Mouse (Mus musculus): ENCODE results near the gene Pipox. TPM values are rescaled to one million over a fixed set of nuclear protein-coding genes. Genes with fewer than 3 reads are reported as not detected.

The Pipox gene
- 6.7 and 7.2 TPM in 2 replicates for polyA plus RNA-seq (2016; fragmentation: Nextera tagmentation; extraction: Ambion mirVana)

DNA sequence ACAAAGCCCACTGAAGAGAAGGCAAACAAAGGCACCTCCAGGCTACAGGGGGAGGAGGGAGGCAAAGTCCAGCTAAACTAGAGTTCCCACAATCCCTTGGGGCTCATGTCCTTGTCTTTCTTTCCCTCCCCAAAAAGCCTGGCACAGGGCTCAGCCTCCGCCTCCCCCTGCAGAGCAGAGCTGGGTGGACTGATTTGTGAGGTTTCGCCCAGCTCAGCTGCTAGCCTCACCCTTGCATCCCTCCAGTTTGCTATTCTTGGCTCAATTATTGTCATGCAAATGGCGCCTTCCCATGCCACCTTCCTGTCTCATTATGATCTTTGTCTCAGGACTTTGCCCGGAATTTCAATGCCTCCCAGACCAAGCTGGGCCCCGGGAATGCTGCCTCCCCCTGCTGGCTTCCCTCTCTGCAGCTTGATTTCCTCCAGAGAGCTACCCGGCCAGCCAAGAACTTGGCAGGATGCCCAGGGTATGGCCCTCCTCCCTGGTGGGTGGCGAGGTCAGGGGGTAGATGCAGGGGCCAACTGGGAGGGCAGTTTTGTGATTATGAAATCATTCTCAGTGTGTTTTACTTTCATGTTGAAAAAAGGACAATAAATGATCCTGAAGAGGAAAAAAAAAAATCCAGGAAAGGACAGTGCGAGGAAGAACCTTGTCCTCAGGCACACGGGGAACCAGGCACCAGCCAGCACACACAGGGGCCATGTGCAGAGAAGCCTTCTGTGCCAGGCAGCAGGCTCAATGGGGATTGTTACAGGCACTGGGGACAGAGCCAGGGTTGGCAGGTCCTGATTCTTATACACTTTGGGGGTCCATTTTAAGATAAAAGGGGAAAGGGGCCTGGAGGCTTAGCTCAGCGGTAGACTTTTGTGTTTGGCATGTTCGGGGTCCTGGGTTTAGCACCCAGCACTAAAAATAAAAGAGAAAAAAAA, at the start of gene Pipox:
Pipox (minus strand) TSS at position 310 of the 932 bp plus-strand sequence.
- Histone ChIP-seq H3K4me2 (peak within 1 kb of the TSS; percentile 35), H3K27me3 (replicated peaks) (peaks cover 84% of the 10 kb centered on the region), H3K9ac (no peak within 1 kb of the TSS), H3K4me3 (peak within 1 kb of the TSS; percentile 21), H3K27ac (peak within 1 kb of the TSS; percentile 66), H3K9me3 (replicated peaks) (no peaks in the 10 kb centered on the region), H3K4me1 (peaks cover 20% of the 10 kb centered on the region), H3K36me3 (no peaks in the 10 kb centered on the region)
- WGBS (ENCODE audit: insufficient replicate concordance), result 26% methylated on average over 11 of the region's 11 CpGs
- ATAC-seq, result peak; percentile 61

DNA sequence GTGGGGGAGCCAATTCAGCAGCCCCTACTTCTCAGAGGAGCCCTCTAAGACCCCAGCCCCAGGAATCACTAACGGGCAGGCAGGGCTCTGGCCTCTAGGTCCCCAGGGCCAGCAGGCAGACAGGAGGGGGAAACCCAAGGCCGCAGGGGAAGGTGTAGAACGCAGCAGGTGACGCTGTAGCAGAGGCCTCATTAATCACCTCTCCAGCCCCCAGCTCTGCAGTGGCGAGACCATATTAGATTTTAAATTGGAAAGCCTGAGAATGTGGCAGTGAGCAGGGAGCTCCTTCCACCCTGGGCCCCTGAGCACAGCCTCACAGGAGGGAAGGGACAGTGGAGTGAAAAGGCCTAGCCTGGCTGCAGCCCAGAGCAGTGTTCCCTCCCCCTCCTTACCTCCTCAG, 48.3 kb upstream of the Pipox start:
- H3K9ac ChIP-seq, result no peak overlapping the region
- no peak overlapping the region for H3K4me2 ChIP-seq
- H3K4me1 ChIP-seq, result no peaks in the 10 kb centered on the region
- no peaks in the 10 kb centered on the region for H3K9me3 ChIP-seq (replicated peaks)
- peaks cover 89% of the 10 kb centered on the region for H3K27me3 ChIP-seq (replicated peaks)
- no peaks in the 10 kb centered on the region for H3K36me3 ChIP-seq
- no peak overlapping the region for H3K27ac ChIP-seq
- 30% methylated on average over 5 of the region's 5 CpGs for WGBS (ENCODE audit: insufficient replicate concordance)
- H3K4me3 ChIP-seq, result no peak overlapping the region
- ATAC-seq, result no peak

DNA sequence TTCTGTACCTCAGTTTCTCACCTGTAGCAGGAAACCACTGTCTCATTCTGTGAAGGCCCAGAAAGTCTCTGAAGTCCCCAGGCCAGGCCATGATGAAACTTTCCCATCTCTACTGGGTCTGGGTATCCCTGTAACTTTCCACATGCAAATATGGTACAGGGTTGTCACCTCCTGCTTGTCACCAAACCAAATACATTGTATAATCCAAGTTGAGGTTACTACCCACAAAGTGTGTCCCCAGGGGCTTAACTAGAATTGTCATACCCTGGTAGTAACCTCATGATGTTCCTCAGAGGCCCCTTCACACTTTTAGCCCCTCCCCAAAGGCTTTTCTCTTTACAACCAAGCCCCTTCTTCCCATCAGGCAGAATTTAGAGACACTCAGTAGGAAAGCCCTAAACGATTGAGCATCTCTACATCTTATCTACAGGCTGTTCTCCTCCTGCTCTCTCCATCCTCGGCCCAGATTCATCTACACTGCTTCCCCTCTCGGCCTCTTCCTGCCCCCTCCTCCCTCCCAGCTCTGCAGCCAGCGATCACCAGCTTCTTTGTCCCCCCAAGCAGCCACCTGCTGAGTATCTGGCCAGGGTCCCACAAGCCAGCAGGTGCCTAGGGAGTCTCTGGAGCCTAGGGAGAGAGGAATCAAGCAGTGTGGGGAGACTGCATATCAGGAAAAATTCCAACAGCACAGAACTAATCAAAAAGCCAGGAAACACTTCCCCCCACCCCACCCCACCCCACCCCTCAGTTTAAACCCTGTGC, 43.9 kb upstream of the Pipox start:
- no peaks in the 10 kb centered on the region for H3K9me3 ChIP-seq (replicated peaks)
- H3K4me3 ChIP-seq, result no peak overlapping the region
- no peak for ATAC-seq
- no peak overlapping the region for H3K4me2 ChIP-seq
- H3K36me3 ChIP-seq, result no peaks in the 10 kb centered on the region
- H3K27ac ChIP-seq, result no peak overlapping the region
- peaks cover 98% of the 10 kb centered on the region for H3K27me3 ChIP-seq (replicated peaks)
- no peak overlapping the region for H3K9ac ChIP-seq
- WGBS (ENCODE audit: insufficient replicate concordance), result 11% methylated on average over 4 of the region's 4 CpGs
- no peaks in the 10 kb centered on the region for H3K4me1 ChIP-seq

DNA sequence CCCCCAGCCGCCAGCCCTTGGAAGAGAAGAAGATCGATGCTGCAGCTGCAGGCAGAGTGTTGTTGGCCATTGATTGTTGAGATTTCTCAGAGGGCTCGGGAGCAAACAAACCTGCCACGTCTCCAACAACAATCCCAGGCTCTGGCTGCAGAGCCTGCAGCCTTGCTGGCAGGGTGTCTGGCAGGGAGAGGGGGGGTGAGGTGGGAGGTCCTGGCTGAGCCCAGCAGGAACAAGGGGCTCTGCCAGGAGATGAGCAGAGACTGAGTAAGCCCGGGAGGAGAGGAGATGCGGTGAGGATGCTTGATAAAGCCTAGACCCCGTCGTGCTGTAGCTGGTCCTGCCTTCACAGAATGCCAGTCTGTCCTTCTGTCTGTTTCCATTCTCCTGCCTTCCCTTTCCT, 43.0 kb upstream of the Pipox start:
- no peaks in the 10 kb centered on the region for H3K9me3 ChIP-seq (replicated peaks)
- WGBS (ENCODE audit: insufficient replicate concordance), result 8% methylated on average over 8 of the region's 8 CpGs
- no peak overlapping the region for H3K4me3 ChIP-seq
- H3K36me3 ChIP-seq, result no peaks in the 10 kb centered on the region
- no peak for ATAC-seq
- H3K27ac ChIP-seq, result no peak overlapping the region
- H3K4me2 ChIP-seq, result no peak overlapping the region
- no peak overlapping the region for H3K9ac ChIP-seq
- no peaks in the 10 kb centered on the region for H3K4me1 ChIP-seq
- peaks cover 98% of the 10 kb centered on the region for H3K27me3 ChIP-seq (replicated peaks)

DNA sequence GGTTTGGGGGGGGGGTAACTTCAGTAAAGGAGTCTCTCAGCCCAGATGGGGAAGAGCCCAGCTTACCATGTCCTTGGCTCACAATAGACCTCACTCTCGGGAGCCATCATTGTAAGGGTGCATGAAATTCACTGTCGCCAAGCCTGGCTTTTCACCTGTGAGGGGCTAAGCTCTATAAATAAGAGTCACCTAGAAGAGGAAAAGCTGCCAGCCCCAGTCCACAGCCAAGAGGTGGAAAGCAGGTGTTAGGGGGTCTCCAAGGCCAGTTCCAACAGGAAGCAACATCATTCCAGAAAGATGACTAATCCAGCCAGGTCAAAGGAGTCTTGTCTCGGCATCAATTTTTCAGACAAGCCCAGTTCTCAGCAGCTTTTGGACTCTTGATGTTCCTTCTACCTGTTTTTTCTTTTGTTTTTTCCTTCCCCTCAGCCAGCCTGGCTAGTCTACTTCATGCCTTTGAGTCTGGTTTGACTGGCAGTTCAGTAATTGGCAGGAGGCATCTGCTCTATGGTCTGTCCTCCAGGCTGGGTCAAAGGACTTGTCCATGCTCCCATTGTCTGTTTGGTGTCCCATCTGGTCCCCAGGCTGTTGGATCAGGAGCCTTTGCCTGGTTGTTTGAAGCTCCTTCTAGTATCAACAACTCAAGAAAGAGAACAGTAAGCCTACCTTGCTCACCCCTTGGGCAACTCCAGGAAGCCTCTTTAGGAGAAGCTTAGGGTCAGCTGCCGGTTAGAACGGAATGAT, 40.8 kb upstream of the Pipox start:
- 40% methylated on average over 5 of the region's 5 CpGs for WGBS (ENCODE audit: insufficient replicate concordance)
- Histone ChIP-seq H3K27me3 (replicated peaks) (peaks cover 99% of the 10 kb centered on the region), H3K4me3 (no peak overlapping the region), H3K9me3 (replicated peaks) (no peaks in the 10 kb centered on the region), H3K36me3 (no peaks in the 10 kb centered on the region), H3K4me1 (peaks cover 10% of the 10 kb centered on the region), H3K27ac (no peak overlapping the region), H3K4me2 (no peak overlapping the region), H3K9ac (no peak overlapping the region)
- no peak for ATAC-seq

DNA sequence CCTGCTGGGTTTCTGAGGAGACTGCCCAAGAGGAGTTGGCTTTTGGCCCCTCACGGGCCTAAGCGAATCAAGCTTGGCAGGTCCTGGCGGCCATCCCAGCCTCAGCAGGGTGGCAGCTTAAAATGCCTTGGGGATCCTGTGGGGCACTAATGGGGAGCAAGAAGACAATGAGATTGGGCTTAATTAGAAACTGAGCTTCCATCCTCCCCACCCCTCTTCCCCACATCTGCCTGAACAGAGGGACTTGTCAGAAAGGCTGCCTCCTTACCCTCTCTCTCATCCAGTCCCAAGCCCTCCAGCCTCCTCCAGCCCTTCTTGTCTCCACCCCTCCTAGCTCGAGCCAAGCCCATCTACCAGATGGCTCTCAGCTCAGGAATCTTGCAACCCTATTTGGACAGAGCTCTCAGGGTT, 40.2 kb upstream of the Pipox start:
- Histone ChIP-seq H3K9me3 (replicated peaks) (no peaks in the 10 kb centered on the region), H3K4me1 (peaks cover 10% of the 10 kb centered on the region), H3K27ac (no peak overlapping the region), H3K4me3 (no peak overlapping the region), H3K36me3 (no peaks in the 10 kb centered on the region), H3K9ac (no peak overlapping the region), H3K4me2 (no peak overlapping the region), H3K27me3 (replicated peaks) (peaks cover 99% of the 10 kb centered on the region)
- no peak for ATAC-seq
- 5% methylated on average over 4 of the region's 4 CpGs for WGBS (ENCODE audit: insufficient replicate concordance)

DNA sequence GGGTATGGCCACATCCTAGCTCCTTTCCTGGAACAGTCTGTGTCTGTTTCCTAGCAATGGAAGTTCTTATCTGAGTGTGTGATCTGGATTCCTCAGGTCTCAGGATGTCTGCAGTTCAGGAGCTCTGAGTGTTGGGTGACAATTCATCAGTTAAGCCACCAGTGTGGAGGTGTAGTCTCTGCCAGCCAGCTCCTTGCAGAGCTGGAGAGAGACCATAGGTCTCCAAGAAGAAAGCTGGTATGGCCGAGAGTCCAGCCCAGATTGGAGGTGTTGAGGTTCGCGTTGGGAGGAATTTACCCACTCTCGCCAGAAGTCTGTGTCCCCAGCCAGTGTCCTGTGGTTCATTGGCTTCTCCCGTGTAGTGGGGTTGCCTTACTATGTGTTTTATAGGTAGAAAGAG, 38.7 kb upstream of the Pipox start:
- Histone ChIP-seq H3K27me3 (replicated peaks) (peaks cover 99% of the 10 kb centered on the region), H3K4me2 (no peak overlapping the region), H3K27ac (no peak overlapping the region), H3K9me3 (replicated peaks) (no peaks in the 10 kb centered on the region), H3K4me1 (peaks cover 10% of the 10 kb centered on the region), H3K9ac (no peak overlapping the region), H3K36me3 (no peaks in the 10 kb centered on the region), H3K4me3 (no peak overlapping the region)
- WGBS (ENCODE audit: insufficient replicate concordance), result 31% methylated on average over 5 of the region's 5 CpGs
- no peak for ATAC-seq

DNA sequence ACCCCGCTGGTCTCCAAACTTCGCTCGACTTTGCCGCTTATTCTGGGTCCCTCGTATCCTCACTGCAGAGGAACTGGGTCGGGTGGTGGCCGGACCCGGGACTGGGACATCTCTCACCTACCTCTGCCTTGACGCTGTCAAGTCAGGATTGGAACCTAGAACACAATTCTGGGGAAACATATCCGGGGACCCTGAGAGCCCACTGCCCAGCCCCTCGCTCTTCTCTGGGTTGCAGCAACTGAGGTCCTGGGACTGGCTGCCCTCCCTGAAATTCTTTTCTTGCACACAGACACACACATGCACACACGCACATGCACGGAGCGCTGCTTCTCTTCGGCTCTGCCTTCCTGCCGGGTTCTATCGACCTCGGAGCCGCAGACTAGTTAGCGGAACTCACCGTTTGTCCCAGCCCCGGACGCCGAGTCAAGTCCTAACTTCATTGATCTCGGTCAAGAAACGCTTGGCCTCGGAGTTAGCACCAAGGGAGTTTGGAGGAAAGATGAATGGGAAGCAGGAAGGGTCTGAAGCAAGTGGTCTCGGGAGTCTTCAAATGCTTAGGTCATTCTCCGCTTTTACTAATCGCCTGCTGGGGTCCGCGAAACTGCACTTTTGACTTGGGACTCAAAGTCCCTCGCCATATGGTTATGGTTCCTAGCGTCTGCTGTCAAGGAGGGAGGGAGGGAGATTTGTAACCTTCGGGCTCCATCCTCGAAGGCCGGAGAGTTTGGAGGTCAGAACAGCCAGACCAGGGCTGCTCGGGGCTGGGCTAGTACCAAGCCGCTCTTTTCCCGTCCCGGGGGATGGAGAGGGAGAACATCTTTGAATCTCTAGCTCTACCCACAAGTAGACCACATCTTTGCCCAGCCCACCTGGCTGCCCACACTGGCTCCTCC, 37.9 kb upstream of the Pipox start:
- Histone ChIP-seq H3K4me2 (peak overlapping the region; percentile 73), H3K4me1 (peaks cover 10% of the 10 kb centered on the region), H3K9ac (no peak overlapping the region), H3K9me3 (replicated peaks) (no peaks in the 10 kb centered on the region), H3K27me3 (replicated peaks) (peaks cover 98% of the 10 kb centered on the region), H3K27ac (no peak overlapping the region), H3K36me3 (no peaks in the 10 kb centered on the region), H3K4me3 (peak overlapping the region; percentile 47)
- ATAC-seq, result no peak
- 3% methylated on average over 41 of the region's 41 CpGs for WGBS (ENCODE audit: insufficient replicate concordance)

DNA sequence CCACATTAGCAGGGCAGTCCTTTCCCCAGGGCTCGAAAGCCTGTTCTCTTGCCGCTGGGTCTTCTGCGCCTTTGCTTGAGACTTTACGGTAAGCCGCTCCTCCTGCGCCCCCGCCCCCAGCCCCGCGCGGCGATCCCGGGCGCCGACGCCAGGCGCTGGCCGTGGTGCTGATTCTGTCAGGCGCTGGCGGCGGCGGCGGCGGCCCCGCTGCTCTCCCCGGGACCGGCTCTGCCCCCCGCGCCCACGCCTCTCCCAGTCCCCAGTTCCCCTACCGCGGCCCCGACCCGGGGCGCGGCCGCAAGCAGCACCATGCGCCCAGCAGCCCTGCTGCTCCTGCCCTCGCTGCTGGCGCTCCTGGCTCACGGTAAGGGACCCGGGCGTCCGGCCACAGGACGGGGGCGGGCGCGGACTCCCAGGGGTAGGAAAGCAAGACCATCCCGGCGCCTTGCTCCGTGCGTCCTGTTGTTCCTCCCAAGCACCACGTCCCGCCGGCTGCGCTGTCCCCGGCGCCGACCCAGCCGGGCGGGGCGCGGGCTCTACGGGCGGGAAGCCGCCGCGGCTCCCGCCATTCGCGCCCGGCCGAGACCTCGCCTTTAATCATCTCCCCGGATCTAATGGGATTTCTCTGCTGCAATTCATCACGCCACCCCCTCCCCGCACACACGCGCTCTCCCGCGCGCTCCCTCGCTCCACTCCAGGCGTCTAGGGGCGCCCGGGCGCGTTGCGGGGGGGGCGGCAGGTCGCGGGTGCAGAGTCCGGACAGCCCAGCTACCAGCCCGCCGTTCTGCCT, 37.0 kb upstream of the Pipox start, which contains the start of gene Sez6:
Sez6 (plus strand) TSS at position 50 of the 790 bp plus-strand sequence.
- H3K4me3 ChIP-seq, result peak within 1 kb of the TSS; percentile 47
- no peaks in the 10 kb centered on the region for H3K9me3 ChIP-seq (replicated peaks)
- no peak within 1 kb of the TSS for H3K9ac ChIP-seq
- no peak within 1 kb of the TSS for H3K27ac ChIP-seq
- ATAC-seq, result peak; percentile 46
- 2% methylated on average over 92 of the region's 94 CpGs for WGBS (ENCODE audit: insufficient replicate concordance)
- peak within 1 kb of the TSS; percentile 73 for H3K4me2 ChIP-seq
- H3K36me3 ChIP-seq, result no peaks in the 10 kb centered on the region
- peaks cover 10% of the 10 kb centered on the region for H3K4me1 ChIP-seq
- peaks cover 98% of the 10 kb centered on the region for H3K27me3 ChIP-seq (replicated peaks)

DNA sequence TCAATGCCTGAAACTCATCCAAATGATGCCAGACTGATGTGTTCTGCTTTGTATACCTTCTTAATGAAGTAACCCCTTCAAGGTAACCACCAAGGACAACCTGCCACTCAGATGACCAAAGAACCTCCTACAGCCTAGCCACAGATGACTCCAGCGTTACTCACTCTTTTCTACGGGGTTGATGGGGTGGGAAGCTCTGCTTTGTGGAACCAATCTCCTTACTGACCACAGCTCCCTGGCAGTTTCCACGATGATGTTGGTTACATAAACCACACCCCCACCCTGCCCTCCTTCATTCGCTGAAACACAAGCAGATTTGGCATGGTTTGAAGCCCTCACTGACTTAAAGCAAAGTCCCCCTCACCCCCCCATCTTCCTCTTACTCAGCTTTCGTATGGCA, 33.9 kb upstream of the Pipox start:
- 48% methylated on average over 5 of the region's 5 CpGs for WGBS (ENCODE audit: insufficient replicate concordance)
- Histone ChIP-seq H3K9me3 (replicated peaks) (no peaks in the 10 kb centered on the region), H3K27ac (no peak overlapping the region), H3K36me3 (no peaks in the 10 kb centered on the region), H3K4me1 (peaks cover 10% of the 10 kb centered on the region), H3K4me3 (no peak overlapping the region), H3K9ac (no peak overlapping the region), H3K27me3 (replicated peaks) (peaks cover 96% of the 10 kb centered on the region), H3K4me2 (no peak overlapping the region)
- no peak for ATAC-seq
